Mouse (Mus musculus) midbrain, postnatal 0 days (tissue): Measurements from ENCODE around the gene Cacna2d4. TPM values are rescaled to one million over a fixed set of nuclear protein-coding genes. Genes with fewer than 3 reads are reported as not detected.

Experiments
- ATAC-seq: fragments of 200-750 bp; cut with Nextera tagmentation; 2 replicates; pipeline ENCODE4 v1.8.0; 2017; ENCODE audit warnings: moderate number of reproducible peaks, mild to moderate bottlenecking, moderate TSS enrichment, moderate library complexity; ENCODE audit not compliant: low FRiP score
- DNase-seq: peaks from one replicate; pipeline ENCODE4 v3.0.0-alpha.2; 2015; ENCODE audit warnings: low spot score
- H3K27ac ChIP-seq: fragments of 300-500 bp; sonication (generic); 2 replicates; pipeline ENCODE4 v1.5.1; 2014; ENCODE audit warnings: low read depth, mild to moderate bottlenecking, low read length, mixed read lengths
- H3K27me3 ChIP-seq: fragments of 300-500 bp; sonication (generic); 2 replicates; pipeline ENCODE4 v1.6.1; 2014; ENCODE audit warnings: low read length, control low read depth, mixed read lengths; ENCODE audit not compliant: insufficient read depth
- H3K36me3 ChIP-seq: fragments of 300-500 bp; sonication (generic); 2 replicates; pipeline ENCODE4 v1.6.1; 2014; ENCODE audit warnings: low read length, control low read depth, mixed read lengths; ENCODE audit not compliant: insufficient read depth
- H3K4me1 ChIP-seq: fragments of 300-500 bp; sonication (generic); 2 replicates; pipeline ENCODE4 v1.6.1; 2014; ENCODE audit warnings: mild to moderate bottlenecking, control low read depth, antibody characterized with exemption, low read length, mixed read lengths; ENCODE audit not compliant: insufficient read depth
- H3K4me2 ChIP-seq: fragments of 300-500 bp; sonication (generic); 2 replicates; pipeline ENCODE4 v1.6.1; 2014; ENCODE audit warnings: low read depth, mild to moderate bottlenecking, low read length, mixed read lengths; ENCODE audit not compliant: poor library complexity, severe bottlenecking
- H3K4me3 ChIP-seq: fragments of 300-500 bp; sonication (generic); 2 replicates; pipeline ENCODE4 v1.5.1; 2014; ENCODE audit warnings: low read depth, mild to moderate bottlenecking, low read length, moderate library complexity
- H3K9ac ChIP-seq: fragments of 300-500 bp; sonication (generic); replicated peaks from 2 replicates; pipeline ENCODE4 v1.6.1; 2014; ENCODE audit warnings: mild to moderate bottlenecking, low read length, moderate library complexity, mixed read lengths; ENCODE audit not compliant: poor library complexity, severe bottlenecking
- H3K9me3 ChIP-seq: fragments of 300-500 bp; sonication (generic); 2 replicates; pipeline ENCODE4 v1.6.1; 2016; ENCODE audit warnings: low read length, control low read depth
- CTCF ChIP-seq: IDR thresholded peaks from 2 replicates; pipeline ENCODE4 v1.5.1; 2016; ENCODE audit warnings: antibody characterized with exemption, mild to moderate bottlenecking
- WGBS: fragments of 180-500 bp; shearing (Covaris S2); extraction: QIAGEN DNeasy Blood & Tissue Kit; methylation state at CpG from one replicate; pipeline ENCODE4 v1.1.7; 2014; 5-methylcytosine and 5-hydroxymethylcytosine counted together
- polyA plus RNA-seq: library from polyadenylated mRNA; unstranded; fragments of >200 nt; fragmentation: Nextera tagmentation; extraction: Ambion mirVana; gene quantifications from 2 replicates; pipeline ENCODE4 v1.2.1, GENCODE M21; 2015
- total RNA-seq: library from RNA; depleted of rRNA; stranded (reverse); fragments of >200 nt; gene quantifications from 2 replicates; pipeline ENCODE4 v1.2.3, GENCODE M21; 2014

The Cacna2d4 gene
- total and polyA plus RNA-seq, 2 experiments from 2014 or later = 0.74 to 0.77 TPM

GRCm38 (mm10) chr6:119341409-119341808, 105.1 kb downstream of the Cacna2d4 start:
- no peaks in the 10 kb centered on the region for H3K4me1 ChIP-seq
- no peak overlapping the region for H3K4me3 ChIP-seq
- peak; percentile 90 for ATAC-seq
- no peak for TF ChIP-seq CTCF
- no peaks in the 10 kb centered on the region for H3K9me3 ChIP-seq
- no peak overlapping the region for H3K4me2 ChIP-seq
- no peaks in the 10 kb centered on the region for H3K36me3 ChIP-seq
- peak overlapping the region; percentile 49; the same call in 1 of the 2 replicates for H3K27ac ChIP-seq
- peak; percentile 86 for DNase-seq
- no peak overlapping the region for H3K9ac ChIP-seq
- no peaks in the 10 kb centered on the region for H3K27me3 ChIP-seq

DNA sequence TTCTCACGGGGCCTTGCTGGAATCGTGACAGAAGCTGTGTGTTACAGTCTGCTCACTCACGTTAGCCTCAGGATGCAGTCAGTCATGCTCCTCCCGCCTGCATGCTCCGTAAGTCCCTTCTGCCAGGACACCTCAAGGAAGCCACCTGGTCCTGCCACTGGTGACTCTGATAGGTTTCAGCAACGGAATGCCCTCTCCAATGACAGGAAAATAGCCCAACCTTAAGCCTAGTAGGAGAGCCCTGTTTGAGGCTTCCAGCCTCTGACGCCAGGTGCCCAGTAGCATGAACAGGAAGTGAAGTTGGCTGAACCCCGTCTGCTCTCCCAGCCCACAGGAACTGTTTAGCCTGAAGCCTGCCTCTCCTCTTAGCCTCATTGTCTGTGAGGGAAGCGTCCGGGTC, 109.9 kb downstream of the Cacna2d4 start:
- TF ChIP-seq CTCF = no peak
- Histone ChIP-seq H3K4me1 (no peaks in the 10 kb centered on the region), H3K4me2 (no peak overlapping the region), H3K4me3 (no peak overlapping the region), H3K36me3 (no peaks in the 10 kb centered on the region), H3K9ac (no peak overlapping the region), H3K27me3 (no peaks in the 10 kb centered on the region), H3K27ac (no peak overlapping the region), H3K9me3 (no peaks in the 10 kb centered on the region)
- DNase-seq (no peak), ATAC-seq (no peak)
- WGBS = 70% methylated on average over 10 of the region's 10 CpGs

DNA sequence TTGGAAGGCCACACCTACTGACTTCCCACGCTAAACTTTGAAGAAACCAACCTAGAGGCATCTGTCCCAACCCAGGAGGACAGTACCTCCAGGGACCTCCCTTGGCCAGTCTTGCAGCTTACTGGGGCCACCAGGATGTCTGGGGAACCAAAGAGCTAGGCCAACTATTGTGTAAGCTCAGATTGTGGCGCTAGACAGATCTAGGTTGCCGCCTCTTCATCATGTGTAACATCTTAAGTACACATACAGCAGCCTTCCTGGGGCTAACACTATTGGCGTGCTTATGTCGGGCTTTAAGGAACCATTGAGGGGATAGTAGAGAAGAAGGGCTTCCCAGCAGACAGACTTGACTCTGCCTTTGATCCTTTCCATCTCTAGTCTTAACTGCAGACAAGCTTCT, 111.5 kb downstream of the Cacna2d4 start:
- no peaks in the 10 kb centered on the region for H3K27me3 ChIP-seq
- ATAC-seq (peak; percentile 15; the same call in 1 of the 2 replicates), DNase-seq (no peak)
- no peaks in the 10 kb centered on the region for H3K4me1 ChIP-seq
- H3K27ac ChIP-seq = no peak overlapping the region
- no peak for TF ChIP-seq CTCF
- no peaks in the 10 kb centered on the region for H3K9me3 ChIP-seq
- no peak overlapping the region for H3K4me2 ChIP-seq
- no peak overlapping the region for H3K4me3 ChIP-seq
- no peak overlapping the region for H3K9ac ChIP-seq
- H3K36me3 ChIP-seq = 0 out of 2 replicates have a peak, but pooled peaks cover 4% of the 10 kb centered on the region
- 75% methylated on average over 5 of the region's 5 CpGs for WGBS

DNA sequence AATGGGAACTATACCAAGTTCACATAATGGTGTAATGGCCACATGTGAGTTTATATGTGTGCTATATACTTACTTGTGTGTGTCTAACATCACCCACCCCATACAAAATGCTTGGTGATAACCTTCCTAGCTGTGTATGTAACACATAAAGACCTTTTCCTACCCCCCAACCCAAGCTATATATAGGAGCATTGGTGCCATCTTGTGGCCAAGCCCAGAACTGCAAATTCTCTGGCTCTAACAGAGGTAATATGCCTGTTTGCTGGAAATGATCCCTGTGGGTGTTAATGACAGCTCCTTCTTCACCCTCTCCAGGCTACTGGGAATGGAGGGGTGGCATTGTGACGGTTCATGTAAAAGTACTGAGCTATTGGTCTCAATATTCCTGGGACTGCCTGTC, 111.9 kb downstream of the Cacna2d4 start:
- WGBS = 4% methylated on average over 1 of the region's 1 CpGs
- H3K27ac ChIP-seq = no peak overlapping the region
- peak; percentile 97 for TF ChIP-seq CTCF

DNA sequence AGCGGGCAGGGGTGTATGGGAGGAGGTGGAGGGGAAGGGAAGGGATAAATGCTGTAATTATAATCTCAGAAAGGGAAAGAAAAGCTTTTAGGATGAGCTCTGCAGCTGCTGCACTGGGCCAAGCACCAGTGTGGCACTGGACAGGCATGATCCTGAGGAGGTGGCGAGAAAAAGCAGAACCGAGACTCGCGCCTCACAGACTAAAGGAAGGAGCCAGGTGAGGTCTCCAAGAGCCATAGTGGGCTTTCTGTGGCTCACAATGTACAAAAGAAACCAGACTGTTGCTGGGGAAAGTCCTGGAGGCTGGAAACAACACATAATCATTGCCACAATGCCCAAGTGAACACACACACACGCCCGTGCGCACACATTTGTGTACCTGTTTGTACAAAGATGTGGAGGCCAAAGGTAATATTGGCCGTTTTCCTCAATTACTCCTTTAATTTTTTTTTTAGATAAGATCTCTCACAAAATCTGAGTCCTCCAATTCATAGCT, 114.4 kb downstream of the Cacna2d4 start:
- no peak overlapping the region for H3K4me3 ChIP-seq
- peaks cover 24% of the 10 kb centered on the region for H3K36me3 ChIP-seq
- no peak for ATAC-seq
- no peaks in the 10 kb centered on the region for H3K4me1 ChIP-seq
- H3K4me2 ChIP-seq = no peak overlapping the region
- no peak for TF ChIP-seq CTCF
- no peak overlapping the region for H3K9ac ChIP-seq
- 89% methylated on average over 9 of the region's 9 CpGs for WGBS
- DNase-seq = no peak
- no peaks in the 10 kb centered on the region for H3K27me3 ChIP-seq
- no peak overlapping the region for H3K27ac ChIP-seq
- H3K9me3 ChIP-seq = no peaks in the 10 kb centered on the region

More for the DNA sequence above, 111.9 kb downstream of the Cacna2d4 start:
- H3K27me3 ChIP-seq = no peaks in the 10 kb centered on the region
- no peaks in the 10 kb centered on the region for H3K9me3 ChIP-seq
- ATAC-seq (peak; percentile 59), DNase-seq (peak; percentile 95)
- H3K4me1 ChIP-seq = no peaks in the 10 kb centered on the region
- H3K4me3 ChIP-seq = no peak overlapping the region
- H3K4me2 ChIP-seq = no peak overlapping the region
- 0 out of 2 replicates have a peak, but pooled peaks cover 5% of the 10 kb centered on the region for H3K36me3 ChIP-seq
- no peak overlapping the region for H3K9ac ChIP-seq

DNA sequence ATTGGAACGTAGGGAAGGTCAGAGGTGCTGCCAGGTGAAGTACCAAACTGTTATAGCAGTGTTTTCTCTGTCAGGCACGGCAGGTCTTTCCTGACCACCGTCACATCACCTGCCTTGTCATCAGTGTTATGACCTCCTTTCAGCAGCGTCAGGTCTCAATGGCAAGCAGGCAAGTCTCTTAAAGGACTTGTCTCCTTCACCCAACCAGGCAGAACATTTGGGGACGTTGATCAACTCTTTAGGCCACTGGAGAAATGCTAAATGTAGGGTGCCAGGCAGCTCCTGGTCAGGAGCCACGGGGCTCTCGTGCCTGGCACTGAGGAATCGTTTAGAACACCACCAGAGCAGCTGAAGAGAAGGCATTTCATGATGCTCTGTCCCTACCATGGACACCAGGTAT, 115.3 kb downstream of the Cacna2d4 start:
- H3K27ac ChIP-seq = no peak overlapping the region
- TF ChIP-seq CTCF = no peak
- H3K27me3 ChIP-seq = no peaks in the 10 kb centered on the region
- DNase-seq (no peak), ATAC-seq (no peak)
- no peaks in the 10 kb centered on the region for H3K4me1 ChIP-seq
- no peaks in the 10 kb centered on the region for H3K9me3 ChIP-seq
- no peak overlapping the region for H3K4me2 ChIP-seq
- H3K9ac ChIP-seq = no peak overlapping the region
- 88% methylated on average over 8 of the region's 8 CpGs for WGBS
- H3K36me3 ChIP-seq = peaks cover 31% of the 10 kb centered on the region
- no peak overlapping the region for H3K4me3 ChIP-seq
